Mouse (Mus musculus): ENCODE measurements around the gene Bbs7. TPM values are rescaled to one million over a fixed set of nuclear protein-coding genes. Genes with fewer than 3 reads are reported as not detected.

Bbs7 gene
- total RNA-seq, 2 experiments from 2014 or later = 7.7 to 8.6 TPM

DNA sequence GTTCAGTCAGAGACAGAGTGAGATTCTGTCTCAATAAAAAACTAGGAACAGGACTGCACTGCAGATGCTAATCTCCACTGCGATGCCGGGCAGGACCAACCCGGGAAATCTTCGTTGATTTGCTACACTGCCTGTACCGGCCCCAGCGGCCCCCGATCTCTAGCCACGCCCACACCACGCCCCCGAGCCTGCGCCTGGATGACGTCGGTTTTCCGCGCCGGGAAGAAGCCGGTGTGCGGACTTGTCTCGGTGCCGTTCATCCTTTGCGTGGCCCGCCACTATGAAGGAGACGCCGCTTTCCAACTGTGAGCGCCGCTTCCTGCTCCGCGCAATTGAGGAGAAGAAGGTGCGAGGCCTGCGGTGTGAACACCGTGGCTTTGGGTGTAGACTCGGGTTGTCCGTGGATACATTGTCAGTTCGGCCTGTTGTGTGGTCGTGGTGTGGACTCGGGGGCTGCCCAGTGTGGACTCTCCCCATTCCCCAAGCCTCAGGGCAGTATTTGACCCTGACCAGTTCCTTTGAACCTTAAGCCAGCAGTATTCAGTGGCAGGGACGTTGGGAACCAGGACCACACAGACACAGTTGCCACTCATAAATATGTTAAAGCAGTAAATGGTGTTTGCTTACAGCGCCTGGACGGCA is 60.8 kb downstream of the Bbs7 start, which contains the start of gene Exosc9:
TSS of gene Exosc9 (plus strand) at position 201 of the 642 bp plus-strand sequence.
- intact Hi-C loops (cut with DNase I) = no loop called here
- DNase-seq = peak; percentile 89 to 94

DNA sequence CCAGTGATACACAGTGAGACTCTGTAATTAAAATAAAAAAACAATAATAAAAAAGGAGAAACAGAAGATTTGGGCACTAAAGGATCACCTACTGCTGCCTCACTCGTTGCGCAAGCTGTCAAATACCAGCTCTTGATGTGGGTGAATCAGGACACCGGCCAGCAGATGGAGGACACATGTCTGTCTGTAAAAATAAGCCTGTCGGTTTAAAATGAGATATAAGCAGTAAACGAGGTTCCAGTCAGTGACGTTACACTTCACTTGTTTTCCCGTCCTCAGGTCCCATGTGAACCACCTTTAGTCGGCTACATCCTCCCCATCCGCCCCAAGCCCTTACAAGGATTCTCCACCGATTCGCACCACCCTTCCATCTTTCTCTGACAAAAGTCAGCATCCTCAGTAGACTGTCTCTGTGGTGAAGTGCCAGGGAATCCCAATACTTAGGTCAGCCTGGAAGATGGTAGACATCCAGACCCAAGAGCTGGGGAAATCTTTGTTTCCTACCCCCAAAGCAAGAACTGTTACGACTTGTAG is 61.4 kb downstream of the Bbs7 start:
- intact Hi-C loops (cut with DNase I) = no loop called here
- DNase-seq = no peak

- intact Hi-C loops (cut with DNase I) = no loop called here
- peak in 1 of 2 experiments; percentile 13 for DNase-seq
These were observed 61.9 kb downstream of the Bbs7 start for GRCm38 (mm10) chr3:36551343-36551742.

GRCm38 (mm10) chr3:36544961-36545360 is 68.3 kb downstream of the Bbs7 start:
- intact Hi-C loops (cut with DNase I) = no loop called here

DNA sequence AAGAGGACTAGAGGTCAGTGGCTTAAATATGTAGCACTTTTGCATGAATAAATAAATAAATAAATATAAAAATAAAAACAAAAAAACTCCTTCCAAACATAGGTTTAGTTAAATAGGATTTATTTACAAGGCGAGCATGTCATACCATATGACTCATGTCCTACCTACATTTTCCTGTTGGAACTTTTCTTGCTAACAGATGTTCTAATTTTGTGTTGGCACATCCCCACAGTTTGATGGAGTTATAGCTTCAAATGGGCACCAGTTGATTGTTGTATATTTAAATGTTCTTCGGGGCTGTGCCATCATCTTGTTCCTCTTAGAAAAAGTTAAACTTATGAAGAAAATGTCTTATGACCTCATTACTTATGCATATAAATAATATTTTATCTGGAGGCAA is 71.9 kb downstream of the Bbs7 start:
- DNase-seq = no peak
- intact Hi-C loops (cut with DNase I) = no loop called here

More at GRCm38 (mm10) chr3:36544961-36545360, 68.3 kb downstream of the Bbs7 start:
- DNase-seq = no peak

DNA sequence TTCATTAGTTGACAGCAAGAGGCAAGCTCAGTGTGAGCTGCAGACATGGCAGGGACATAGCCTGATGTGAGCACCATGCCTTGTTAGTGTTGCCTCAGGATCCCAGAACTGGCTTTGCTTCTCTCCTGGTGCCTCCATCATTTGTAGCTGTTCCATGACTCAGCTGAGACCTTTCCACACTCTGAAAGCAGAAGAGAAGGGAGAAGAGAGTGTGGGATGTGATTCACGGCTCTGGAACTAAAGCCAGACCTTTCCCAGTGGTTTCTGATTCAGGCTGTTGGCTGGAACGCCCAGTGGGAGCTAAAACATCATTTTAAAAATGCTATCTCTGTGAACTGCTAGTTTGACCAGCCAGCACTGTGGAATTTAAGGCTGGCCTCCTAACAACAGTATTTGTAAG is 72.5 kb downstream of the Bbs7 start:
- no peak for DNase-seq

DNA sequence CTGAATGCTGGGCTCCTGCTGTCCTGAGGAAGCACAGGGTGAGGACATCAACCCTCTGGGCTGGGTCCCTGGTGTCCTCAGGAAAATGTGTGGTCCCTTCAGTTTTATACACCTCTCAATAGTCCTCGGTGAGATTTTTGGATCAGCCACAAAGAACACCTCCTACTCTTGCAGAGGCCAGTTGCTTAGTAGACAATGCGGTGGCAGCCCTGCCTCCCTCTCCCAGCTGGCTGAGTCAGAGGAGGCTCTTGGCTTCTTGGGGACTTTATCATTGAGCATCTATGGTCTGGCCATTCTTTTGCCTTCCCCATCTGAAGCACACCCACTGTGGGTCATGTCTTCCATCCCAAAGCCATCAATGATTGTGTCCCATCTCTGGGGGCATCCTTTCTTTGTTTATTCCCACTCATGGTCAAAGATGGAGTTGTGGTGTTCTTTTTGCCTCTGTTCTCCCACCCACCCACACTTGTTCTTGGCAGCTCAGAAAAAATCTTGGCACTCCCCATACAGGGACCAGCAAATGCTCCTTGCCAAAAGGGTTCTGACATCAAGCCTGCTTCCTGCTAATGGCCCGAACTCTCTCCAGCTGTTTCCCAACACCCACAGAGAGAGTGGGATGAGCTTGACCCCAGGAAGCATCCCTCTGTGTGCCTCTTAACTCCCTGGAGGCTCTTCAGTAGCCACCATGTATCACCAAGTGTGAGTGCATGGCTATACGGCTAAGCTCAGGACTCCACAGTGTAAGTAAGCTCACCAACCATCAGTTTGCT is 75.4 kb downstream of the Bbs7 start:
- intact Hi-C loops (cut with DNase I) = no loop called here
- no peak for DNase-seq

More for the DNA sequence above, 72.5 kb downstream of the Bbs7 start:
- intact Hi-C loops (cut with DNase I) = no loop called here

- no peak for DNase-seq
- intact Hi-C loops (cut with DNase I) = no loop called here
These were observed 77.2 kb downstream of the Bbs7 start for GRCm38 (mm10) chr3:36536041-36536440.

- intact Hi-C loops (cut with DNase I) = no loop called here
- DNase-seq = no peak
These were observed 80.0 kb downstream of the Bbs7 start for GRCm38 (mm10) chr3:36533201-36533672.

GRCm38 (mm10) chr3:36532738-36533137 is 80.5 kb downstream of the Bbs7 start:
- DNase-seq = no peak
- intact Hi-C loops (cut with DNase I) = no loop called here

- intact Hi-C loops (cut with DNase I) = no loop called here
- no peak for DNase-seq
These were observed 81.2 kb downstream of the Bbs7 start for GRCm38 (mm10) chr3:36531979-36532542.

GRCm38 (mm10) chr3:36531242-36531641 is 82.0 kb downstream of the Bbs7 start:
- DNase-seq = no peak
- intact Hi-C loops (cut with DNase I) = no loop called here

- DNase-seq = no peak
- intact Hi-C loops (cut with DNase I) = no loop called here
These were observed 82.5 kb downstream of the Bbs7 start for GRCm38 (mm10) chr3:36530781-36531180.

DNA sequence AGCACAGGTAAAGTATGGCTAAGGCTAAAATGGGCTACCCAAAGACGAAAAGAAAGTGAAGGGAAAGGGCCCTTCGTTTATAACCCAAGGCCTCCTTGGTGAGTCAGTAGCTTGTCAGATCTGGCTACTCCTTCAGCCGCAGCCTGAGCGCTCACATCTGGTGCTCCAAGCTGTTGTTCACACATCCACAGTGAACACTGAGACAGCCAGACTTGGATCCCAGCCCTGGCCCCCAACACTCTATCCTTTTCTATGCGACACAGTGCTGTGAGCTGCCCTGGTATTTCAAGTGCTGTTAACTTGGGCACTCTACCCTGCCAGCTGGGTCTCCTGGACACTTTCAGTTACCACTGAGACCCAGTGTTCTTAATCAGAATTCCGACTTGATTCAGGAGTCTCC is 82.9 kb downstream of the Bbs7 start:
- no peak for DNase-seq
- intact Hi-C loops (cut with DNase I) = no loop called here

DNA sequence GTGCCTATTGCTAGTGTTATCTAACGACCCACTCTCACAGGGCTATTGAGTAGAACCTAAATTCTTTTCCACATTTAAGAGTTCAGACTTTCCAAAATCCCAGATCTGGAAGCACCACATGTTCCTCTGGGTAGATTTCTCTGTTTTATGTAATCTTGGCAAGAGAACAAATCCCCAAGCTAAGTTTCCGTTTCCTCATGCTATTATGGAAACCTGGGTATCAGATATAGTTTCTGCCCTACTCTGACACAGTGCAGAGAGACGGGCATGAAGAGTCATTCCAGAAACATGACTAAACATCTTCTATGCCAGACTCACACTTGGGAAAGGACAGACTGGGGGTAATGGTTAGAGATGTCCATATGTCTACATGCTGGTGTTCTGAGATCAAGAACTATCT is 88.8 kb downstream of the Bbs7 start:
- no peak for DNase-seq
- intact Hi-C loops (cut with DNase I) = no loop called here

Other genes starting within 250 kb of the Bbs7 start
- gene Anxa5, start 137.6 kb downstream of the Bbs7 start, total RNA-seq (2021) = 10 to 100 TPM; 36.6 to 46.2 TPM
- under 1 TPM in 1 of 2 experiments, not detected in 1; 0.30 TPM for gene 1810062G17Rik, start 137.5 kb downstream of the Bbs7 start, total RNA-seq (2021)
- not detected for gene Gm11549, start 91.7 kb downstream of the Bbs7 start, total RNA-seq (2021)
- gene Exosc9, start 60.9 kb downstream of the Bbs7 start, total RNA-seq (2021) = 10 to 100 TPM; 12.7 to 15.5 TPM
- gene Ccna2, start 41.3 kb downstream of the Bbs7 start, total RNA-seq (2021) = 1 to 10 TPM in 1 of 2 experiments, under 1 TPM in 1; 0.96 to 1.7 TPM
- gene Trpc3, start 76.7 kb upstream of the Bbs7 start, total RNA-seq (2021) = 1 to 10 TPM; 2.7 to 3.3 TPM
- gene 4932438A13Rik, start 249.6 kb upstream of the Bbs7 start, total RNA-seq (2021) = 10 to 100 TPM; 22.4 to 27.9 TPM

Measured in gastrocnemius, postnatal 36 days (tissue).